10 mouse cellular contexts compared by ENCODE assay signal in genomic region chr13:56159016-56159601, GRCm38 (mm10). TPM values are rescaled to one million over a fixed set of nuclear protein-coding genes. Genes with fewer than 3 reads are reported as not detected.
DNase-seq lines count a peak whose midpoint lies in the region; ATAC-seq and TF ChIP-seq lines count a peak whose summit lies in the region.
"Had no signal": no experiment of that assay in that cellular context is flagged by ENCODE, and none has a peak within 500 bp of the region (broad histone marks: within the 10 kb centered on the region; RNA-seq: fewer than 3 reads in every experiment).

No protein-coding gene starts in this region.

- 0 out of 2 replicates have a peak overlapping the region, but pooled peaks have one; percentile 22 for H3K9ac ChIP-seq in heart, embryonic 16.5 days (ENCODE audit: low read length)
- H3K9ac ChIP-seq in heart, adult 2 months (ENCODE audit: low read depth, low read length) = no peak overlapping the region
- H3K9ac ChIP-seq: midbrain, embryonic 12.5 days had no signal

- TF ChIP-seq EP300 in heart, adult 2 months (IDR thresholded peaks at IDR 0.05; ENCODE audit: insufficient read depth, low read depth, low read length) = no peak

- no peaks in the 10 kb centered on the region for H3K27me3 ChIP-seq in heart, embryonic 16.5 days (ENCODE audit: control insufficient read depth, insufficient read depth, low read length)
- H3K27me3 ChIP-seq in heart, adult 2 months (ENCODE audit: control insufficient read depth, insufficient read depth, low read length) = no peaks in the 10 kb centered on the region
- H3K27me3 ChIP-seq in cerebellum, adult 2 months (ENCODE audit: control insufficient read depth, insufficient read depth, low read length) = no peaks in the 10 kb centered on the region

- H3K4me2 ChIP-seq in heart, embryonic 16.5 days (ENCODE audit: low read depth, low read length) = peak overlapping the region; percentile 33; the same call in 1 of the 2 replicates
- H3K4me2 ChIP-seq: midbrain, embryonic 12.5 days had no signal

- no peaks in the 10 kb centered on the region for H3K79me2 ChIP-seq in heart, adult 2 months (replicated peaks; ENCODE audit: control insufficient read depth, insufficient read depth, low read length)

- no peaks in the 10 kb centered on the region for H3K36me3 ChIP-seq in heart, embryonic 16.5 days (ENCODE audit: control insufficient read depth, insufficient read depth)
- H3K36me3 ChIP-seq in heart, adult 2 months (ENCODE audit: control insufficient read depth, insufficient read depth, low read length) = no peaks in the 10 kb centered on the region
- H3K36me3 ChIP-seq: midbrain, embryonic 12.5 days had no signal

- no peak for TF ChIP-seq POLR2A in heart, adult 2 months (IDR thresholded peaks at IDR 0.05; ENCODE audit: insufficient read depth, low read depth, low read length)
- TF ChIP-seq POLR2A in cerebellum, adult 2 months (IDR thresholded peaks at IDR 0.05; ENCODE audit: borderline replicate concordance, insufficient read depth, low read length) = no peak

- TF ChIP-seq CTCF in heart, adult 2 months (IDR thresholded peaks at IDR 0.05) = no peak
- no peak for TF ChIP-seq CTCF in cerebellum, adult 2 months (IDR thresholded peaks at IDR 0.05; ENCODE audit: borderline replicate concordance, insufficient read depth, low read depth, low read length)

- intact Hi-C loops in heart, adult 2 months (cut with DNase I) = no loop called here

- WGBS in heart, embryonic 16.5 days = 30% methylated on average over 14 of the region's 14 CpGs
- 52% methylated on average over 14 of the region's 14 CpGs for WGBS in heart, adult 2 months
- WGBS in cerebellum, adult 2 months = 76% methylated on average over 14 of the region's 14 CpGs

- H3K4me1 ChIP-seq in heart, embryonic 16.5 days (ENCODE audit: control insufficient read depth, insufficient read depth, low read length) = peaks cover 43% of the 10 kb centered on the region
- H3K4me1 ChIP-seq in heart, adult 2 months (ENCODE audit: control insufficient read depth, insufficient read depth, low read length) = peaks cover 2% of the 10 kb centered on the region
- no peaks in the 10 kb centered on the region for H3K4me1 ChIP-seq in cerebellum, adult 2 months (ENCODE audit: control insufficient read depth, insufficient read depth, low read length)

- DNase-seq in heart, adult 2 months = no peak
- peak; percentile 54 for DNase-seq in CD4-positive, CD25-positive, alpha-beta regulatory T cell, adult 2 months (ENCODE audit: low read depth, low spot score)
- peak; percentile 41 for DNase-seq in heart, postnatal 4 days
- peak; percentile 25 to 60 for DNase-seq in natural killer cell, adult 2 months (ENCODE audit: low spot score in 2 of 2)
- no peak for DNase-seq in cerebellum, adult 2 months
- no peak for DNase-seq in adipocyte (ENCODE audit: low spot score)

- ATAC-seq in heart, embryonic 16.5 days (replicated peaks; ENCODE audit: extremely low read depth, insufficient read depth, low FRiP score) = peak; percentile 56
- no peak for ATAC-seq in erythroblast, adult 5-6 weeks (replicated peaks; ENCODE audit: low FRiP score, poor library complexity, severe bottlenecking)

- no peaks in the 10 kb centered on the region for H3K9me3 ChIP-seq in heart, embryonic 16.5 days (replicated peaks; ENCODE audit: control insufficient read depth, low read length)
- H3K9me3 ChIP-seq: midbrain, embryonic 12.5 days had no signal

- peak overlapping the region; percentile 26; the same call in 1 of the 2 replicates for H3K27ac ChIP-seq in heart, embryonic 16.5 days (ENCODE audit: low read length)
- no peak overlapping the region for H3K27ac ChIP-seq in heart, adult 2 months
- no peak overlapping the region for H3K27ac ChIP-seq in cerebellum, adult 2 months (ENCODE audit: insufficient read depth, low read length)

- no peak overlapping the region for H3K4me3 ChIP-seq in heart, embryonic 16.5 days (ENCODE audit: low read length)
- H3K4me3 ChIP-seq in heart, adult 2 months = no peak overlapping the region
- H3K4me3 ChIP-seq in cerebellum, adult 2 months (replicated peaks; ENCODE audit: insufficient read depth, low read depth, low read length) = no peak overlapping the region
- H3K4me3 ChIP-seq: midbrain, embryonic 12.5 days had no signal

RNA-seq across cellular contexts. Expression of gene Tifab, which starts 19.6 kb away (rescaled TPM):
- polyA plus RNA-seq in heart, embryonic 16.5 days (2015; fragmentation: Nextera tagmentation; extraction: Ambion mirVana) = 1.4 and 2.3 TPM in 2 replicates
- total RNA-seq in heart, adult 2 months (2021) = 1 to 10 TPM; 1.1 to 1.2 TPM
- 1.7 and 2.1 TPM in 2 replicates for polyA plus RNA-seq in heart, adult 2 months (2012; rRNA removed)
- total RNA-seq in heart, postnatal 4 days (2021) = under 1 TPM; 0.65 to 0.69 TPM
- polyA plus RNA-seq in cerebellum, adult 2 months (2012; rRNA removed) = 0.73 and 0.84 TPM in 2 replicates
- total RNA-seq in erythroblast, adult 5-6 weeks (2015; ENCODE audit: low replicate concordance) = 8.4 and 18.3 TPM in 2 replicates
- 10.9 and 16.3 TPM in 2 replicates for total RNA-seq in erythroblast, adult 5-6 weeks (2017; ENCODE audit: low replicate concordance)
- total RNA-seq: MEL had no signal

RNA-seq across cellular contexts. Expression of gene H2afy, which starts 22.9 kb away (rescaled TPM):
- polyA plus RNA-seq in heart, embryonic 16.5 days (2015; fragmentation: Nextera tagmentation; extraction: Ambion mirVana) = 114 and 120 TPM in 2 replicates
- total RNA-seq in heart, adult 2 months (2021) = 10 to 100 TPM; 43.3 to 49.6 TPM
- polyA plus RNA-seq in heart, adult 2 months (2012; rRNA removed) = 34.9 and 39.4 TPM in 2 replicates
- total RNA-seq in heart, postnatal 4 days (2021) = 10 to 100 TPM; 84.6 to 91.3 TPM
- polyA plus RNA-seq in cerebellum, adult 2 months (2012; rRNA removed) = 152 and 166 TPM in 2 replicates
- 54.5 and 67.6 TPM in 2 replicates for total RNA-seq in erythroblast, adult 5-6 weeks (2015; ENCODE audit: low replicate concordance)
- 88.9 and 102 TPM in 2 replicates for total RNA-seq in erythroblast, adult 5-6 weeks (2017; ENCODE audit: low replicate concordance)

Comparison
In these comparisons a context has a peak if more than half of its experiments do, and no peak if none do; other contexts are left out.
1. DNase-seq: peak in CD4-positive, CD25-positive, alpha-beta regulatory T cell, adult 2 months (single experiment), heart, postnatal 4 days (single experiment) and natural killer cell, adult 2 months (2 of 2); none in heart, adult 2 months (0 of 2), cerebellum, adult 2 months (0 of 2) and adipocyte (single experiment).
2. RNA of gene Tifab, which starts 19.6 kb away (total RNA-seq): 8.4 to 18.3 TPM in erythroblast, adult 5-6 weeks; 1.1 to 1.2 TPM in heart, adult 2 months and 0.65 to 0.69 TPM in heart, postnatal 4 days; every median in the first group is over 4 times any median in the second.